In genomic region chr1:167392687-167393086, GRCm38 (mm10) we compare ENCODE assay signal across 8 mouse cellular contexts. TPM values are rescaled to one million over a fixed set of nuclear protein-coding genes. Genes with fewer than 3 reads are reported as not detected.
DNase-seq lines count a peak whose midpoint lies in the region; ATAC-seq and TF ChIP-seq lines count a peak whose summit lies in the region.

No protein-coding gene starts in this region.

- peaks cover 0 to 16% of the 10 kb centered on the region in 2 experiments; a peak in 2 of 4 replicates for H3K4me1 ChIP-seq in CH12.LX (ENCODE audit: control insufficient read depth in 1 of 2, insufficient read depth in 2 of 2)
- peaks cover 28% of the 10 kb centered on the region for H3K4me1 ChIP-seq in heart, embryonic 13.5 days
- H3K4me1 ChIP-seq in limb, embryonic 12.5 days (replicated peaks): peaks cover 7% of the 10 kb centered on the region; the same call in 1 of the 2 replicates
- H3K4me1 ChIP-seq in neural tube, embryonic 14.5 days (ENCODE audit: control insufficient read depth, insufficient read depth, low read length): peaks cover 5% of the 10 kb centered on the region

- intact Hi-C loops in gastrocnemius, adult 2 months (cut with DNase I): loop anchor here (1.0 kb wide), 1 partner anchor 22 kb away; no protein-coding TSS in a partner anchor

- peak overlapping the region; percentile 96; the same call in 1 of the 2 replicates for H3K4me2 ChIP-seq in CH12.LX (ENCODE audit: insufficient read depth, low read depth, poor library complexity, severe bottlenecking)
- H3K4me2 ChIP-seq in heart, embryonic 13.5 days: peak overlapping the region; percentile 88
- peak overlapping the region; percentile 90 for H3K4me2 ChIP-seq in limb, embryonic 12.5 days
- peak overlapping the region; percentile 59 for H3K4me2 ChIP-seq in neural tube, embryonic 14.5 days (ENCODE audit: low read depth, low read length)

- H3K4me3 ChIP-seq in gastrocnemius, adult 2 months: peak overlapping the region; percentile 82
- H3K4me3 ChIP-seq in CH12.LX (replicated peaks in 1 of 3; ENCODE audit: low read depth in 2 of 3, low read length in 2 of 3, poor library complexity in 1 of 3): no peak overlapping the region
- H3K4me3 ChIP-seq in heart, embryonic 13.5 days: peak overlapping the region; percentile 77
- peak overlapping the region; percentile 64 for H3K4me3 ChIP-seq in limb, embryonic 12.5 days (replicated peaks)
- H3K4me3 ChIP-seq in neural tube, embryonic 14.5 days (ENCODE audit: low read depth, low read length): peak overlapping the region; percentile 59

- in situ Hi-C loops in CH12.LX (cut with MboI; ENCODE audit: low pct_ligation_motif_present, low pct_unique_long_range_greater_than_20kb, low sequenced_read_pairs): no loop called here

- H3K27ac ChIP-seq in gastrocnemius, adult 2 months: peak overlapping the region; percentile 95
- H3K27ac ChIP-seq in CH12.LX (ENCODE audit: insufficient read depth, low read depth): no peak overlapping the region
- peak overlapping the region; percentile 83 for H3K27ac ChIP-seq in heart, embryonic 13.5 days (replicated peaks)
- H3K27ac ChIP-seq in limb, embryonic 12.5 days: no peak overlapping the region
- peak overlapping the region; percentile 4; the same call in 1 of the 2 replicates for H3K27ac ChIP-seq in neural tube, embryonic 14.5 days (ENCODE audit: low read depth, low read length)

- 12% methylated on average over 8 of the region's 8 CpGs for WGBS in heart, embryonic 13.5 days
- 14% methylated on average over 8 of the region's 8 CpGs for WGBS in limb, embryonic 12.5 days
- WGBS in neural tube, embryonic 14.5 days: 11% methylated on average over 8 of the region's 8 CpGs

- no peaks in the 10 kb centered on the region for H3K36me3 ChIP-seq in CH12.LX (replicated peaks in 1 of 2; ENCODE audit: control insufficient read depth in 1 of 2, insufficient read depth in 1 of 2, low read length in 1 of 2)
- H3K36me3 ChIP-seq in heart, embryonic 13.5 days: no peaks in the 10 kb centered on the region
- H3K36me3 ChIP-seq in limb, embryonic 12.5 days: no peaks in the 10 kb centered on the region
- H3K36me3 ChIP-seq in neural tube, embryonic 14.5 days (ENCODE audit: control insufficient read depth, insufficient read depth, low read length): no peaks in the 10 kb centered on the region

- no peaks in the 10 kb centered on the region for H3K9me3 ChIP-seq in CH12.LX (replicated peaks; ENCODE audit: low read length)
- H3K9me3 ChIP-seq in heart, embryonic 13.5 days: no peaks in the 10 kb centered on the region
- H3K9me3 ChIP-seq in limb, embryonic 12.5 days: no peaks in the 10 kb centered on the region
- H3K9me3 ChIP-seq in neural tube, embryonic 14.5 days (ENCODE audit: control insufficient read depth, low read length): no peaks in the 10 kb centered on the region

- ATAC-seq in heart, embryonic 13.5 days (ENCODE audit: extremely low read depth, insufficient number of reproducible peaks, low FRiP score, low TSS enrichment): peak; percentile 31; the same call in 1 of the 2 replicates
- no peak for ATAC-seq in limb, embryonic 12.5 days (ENCODE audit: insufficient number of reproducible peaks, insufficient read depth, low FRiP score, low TSS enrichment, low read depth)
- ATAC-seq in neural tube, embryonic 14.5 days (ENCODE audit: low read depth): no peak

- DNase-seq in gastrocnemius, adult 2 months: peak; percentile 34
- no peak for DNase-seq in gastrocnemius, postnatal 25 days
- no peak for DNase-seq in CH12.LX (ENCODE audit: extremely low read depth)
- DNase-seq in cerebellum, adult 9-10 months: peak; percentile 76
- no peak for DNase-seq in testis, postnatal 10 days (ENCODE audit: low spot score)

- TF ChIP-seq RAD21 in CH12.LX (IDR thresholded peaks at IDR 0.05; ENCODE audit: low read depth, low read length): no peak

- H3K27me3 ChIP-seq in CH12.LX (replicated peaks): peaks cover 89% of the 10 kb centered on the region
- H3K27me3 ChIP-seq in heart, embryonic 13.5 days (replicated peaks): peaks cover 23% of the 10 kb centered on the region
- H3K27me3 ChIP-seq in limb, embryonic 12.5 days: peaks cover 27% of the 10 kb centered on the region
- no peaks in the 10 kb centered on the region for H3K27me3 ChIP-seq in neural tube, embryonic 14.5 days (ENCODE audit: control insufficient read depth, insufficient read depth, low read length)

- no peaks in the 10 kb centered on the region for H3K79me2 ChIP-seq in CH12.LX (replicated peaks; ENCODE audit: control insufficient read depth, extremely low read depth, insufficient read depth, poor library complexity, severe bottlenecking)

- dilution Hi-C loops in CH12.LX (cut with MboI; ENCODE audit: extremely low pct_ligation_motif_present, extremely low pct_unique_long_range_greater_than_20kb, low sequenced_read_pairs): no loop called here

- H3K9ac ChIP-seq in CH12.LX (ENCODE audit: insufficient read depth, low read depth): no peak overlapping the region
- H3K9ac ChIP-seq in heart, embryonic 13.5 days: peak overlapping the region; percentile 88
- no peak overlapping the region for H3K9ac ChIP-seq in limb, embryonic 12.5 days (replicated peaks)
- H3K9ac ChIP-seq in neural tube, embryonic 14.5 days (replicated peaks; ENCODE audit: low read depth, low read length): peak overlapping the region; percentile 50

- no peak for TF ChIP-seq POLR2A in CH12.LX (IDR thresholded peaks at IDR 0.05; ENCODE audit: low read depth, low read length)

- no peak for TF ChIP-seq EP300 in CH12.LX (IDR thresholded peaks at IDR 0.05; ENCODE audit: low read length)

- no peak for TF ChIP-seq CTCF in gastrocnemius, adult 2 months (IDR thresholded peaks at IDR 0.05)
- TF ChIP-seq CTCF in CH12.LX (conservative IDR thresholded peaks at IDR 0.05 in 1 of 2, IDR thresholded peaks at IDR 0.05 in 1 of 2; ENCODE audit: low read depth in 2 of 2, low read length in 2 of 2): no peak

TF ChIP-seq in CH12.LX, 34 proteins besides CTCF, POLR2A, EP300 and RAD21:
- no peak for TF ChIP-seq MAZ (IDR thresholded peaks at IDR 0.05; ENCODE audit: low read depth, low read length)
- no peak for TF ChIP-seq MYC (IDR thresholded peaks at IDR 0.05; ENCODE audit: low read depth, low read length)
- TF ChIP-seq PAX5 (IDR thresholded peaks at IDR 0.05; ENCODE audit: low read length): no peak
- no peak for TF ChIP-seq GABPA (IDR thresholded peaks at IDR 0.05; ENCODE audit: insufficient replicate concordance, low read depth, low read length)
- no peak for TF ChIP-seq NELFE (IDR thresholded peaks at IDR 0.05; ENCODE audit: low read depth, low read length)
- TF ChIP-seq E2F4 (IDR thresholded peaks at IDR 0.05; ENCODE audit: insufficient replicate concordance, low read depth, low read length): no peak
- TF ChIP-seq BHLHE40 (IDR thresholded peaks at IDR 0.05; ENCODE audit: low read depth, low read length): no peak
- no peak for TF ChIP-seq POLR2AphosphoS2 (IDR thresholded peaks at IDR 0.05; ENCODE audit: low read depth, low read length)
- no peak for TF ChIP-seq KAT2A (IDR thresholded peaks at IDR 0.05; ENCODE audit: insufficient replicate concordance, low read length)
- TF ChIP-seq CHD2 (IDR thresholded peaks at IDR 0.05; ENCODE audit: low read length): no peak
- no peak for TF ChIP-seq NRF1 (IDR thresholded peaks at IDR 0.05; ENCODE audit: low read depth, low read length)
- no peak for TF ChIP-seq ETS1 (conservative IDR thresholded peaks at IDR 0.05; ENCODE audit: low read depth, low read length)
- TF ChIP-seq SMC3 (IDR thresholded peaks at IDR 0.05; ENCODE audit: low read depth, low read length): no peak
- no peak for TF ChIP-seq MAX (IDR thresholded peaks at IDR 0.05; ENCODE audit: low read length)
- TF ChIP-seq ZNF384 (IDR thresholded peaks at IDR 0.05; ENCODE audit: low read depth, low read length): no peak

RNA-seq across cellular contexts. Expression of gene Mgst3, which starts 1.0 kb away (rescaled TPM):
- total RNA-seq in gastrocnemius, adult 2 months (2021): 100 to 1,000 TPM; 147 to 151 TPM
- total RNA-seq in gastrocnemius, postnatal 25 days (2021): 10 to 100 TPM; 84.7 to 94.2 TPM
- total RNA-seq in CH12.LX (2012; rRNA removed) (1.0 and 1.4 TPM in 2 replicates), CH12.LX (2014; rRNA removed) (not detected in 2 replicates)
- not detected in 2 replicates for polyA plus RNA-seq in CH12.LX (2012; ENCODE audit: insufficient read length, low read depth)
- 120 and 145 TPM in 2 replicates for polyA plus RNA-seq in heart, embryonic 13.5 days (2015; fragmentation: Nextera tagmentation; extraction: Ambion mirVana)
- polyA plus RNA-seq in limb, embryonic 12.5 days (2016; fragmentation: Nextera tagmentation; extraction: Ambion mirVana): 33.8 and 35.5 TPM in 2 replicates
- 188 and 226 TPM in 2 replicates for polyA plus RNA-seq in neural tube, embryonic 14.5 days (2014; fragmentation: Nextera tagmentation; extraction: Ambion mirVana)

RNA-seq across cellular contexts. Expression of gene Aldh9a1, which starts 42.9 kb away (rescaled TPM):
- total RNA-seq in gastrocnemius, adult 2 months (2021): 1 to 10 TPM; 4.1 to 5.8 TPM
- total RNA-seq in gastrocnemius, postnatal 25 days (2021): 1 to 10 TPM; 2.4 to 2.8 TPM
- total RNA-seq in CH12.LX (2012; rRNA removed): 26.2 and 28.8 TPM in 2 replicates
- total RNA-seq in CH12.LX (2014; rRNA removed): 31.2 and 35.2 TPM in 2 replicates
- polyA plus RNA-seq in CH12.LX (2012; ENCODE audit: insufficient read length, low read depth): 79.7 TPM in 2 replicates
- 28.0 and 28.4 TPM in 2 replicates for polyA plus RNA-seq in heart, embryonic 13.5 days (2015; fragmentation: Nextera tagmentation; extraction: Ambion mirVana)
- 42.3 and 43.9 TPM in 2 replicates for polyA plus RNA-seq in limb, embryonic 12.5 days (2016; fragmentation: Nextera tagmentation; extraction: Ambion mirVana)
- polyA plus RNA-seq in neural tube, embryonic 14.5 days (2014; fragmentation: Nextera tagmentation; extraction: Ambion mirVana): 29.2 and 34.8 TPM in 2 replicates

Comparison
In these comparisons a context has a peak if more than half of its experiments do, and no peak if none do; other contexts are left out.
1. DNase-seq: peak in gastrocnemius, adult 2 months (single experiment) and cerebellum, adult 9-10 months (single experiment); none in gastrocnemius, postnatal 25 days (single experiment), CH12.LX (single experiment) and testis, postnatal 10 days (single experiment).
2. H3K27ac ChIP-seq: peak in gastrocnemius, adult 2 months (single experiment), heart, embryonic 13.5 days (single experiment) and neural tube, embryonic 14.5 days (single experiment); none in CH12.LX (single experiment) and limb, embryonic 12.5 days (single experiment).
3. H3K4me3 ChIP-seq: peak in gastrocnemius, adult 2 months (single experiment), heart, embryonic 13.5 days (single experiment), limb, embryonic 12.5 days (single experiment) and neural tube, embryonic 14.5 days (single experiment); none in CH12.LX (0 of 3).
4. H3K9ac ChIP-seq: peak in heart, embryonic 13.5 days (single experiment) and neural tube, embryonic 14.5 days (single experiment); none in CH12.LX (single experiment) and limb, embryonic 12.5 days (single experiment).
5. RNA of gene Mgst3, which starts 1.0 kb away (polyA plus RNA-seq): 188 to 226 TPM in neural tube, embryonic 14.5 days, 120 to 145 TPM in heart, embryonic 13.5 days and 33.8 to 35.5 TPM in limb, embryonic 12.5 days; not detected in CH12.LX; every median in the first group is over 10 times any median in the second.
6. Peak in every context shown above with its lines, with median percentiles within 50 percentile points of each other: H3K4me2 ChIP-seq.